Mouse (Mus musculus) embryonic facial prominence, embryonic 12.5 days (tissue): ENCODE results near the gene Pfdn6. TPM values are rescaled to one million over a fixed set of nuclear protein-coding genes. Genes with fewer than 3 reads are reported as not detected.
"Not testable (repeated sequence)": the region's sequence is repeated elsewhere in the genome, so short reads cannot be mapped to it uniquely, and the experiment has no call there.

Experiments
- ATAC-seq: fragments of 200-750 bp; cut with Nextera tagmentation; 2 replicates; pipeline ENCODE4 v1.8.0; 2017; ENCODE audit not compliant: insufficient number of reproducible peaks, insufficient read depth, low FRiP score, low TSS enrichment
- H3K27ac ChIP-seq: fragments of 300-500 bp; sonication (generic); 2 replicates; pipeline ENCODE4 v1.5.1; 2016; ENCODE audit warnings: mild to moderate bottlenecking
- H3K27me3 ChIP-seq: fragments of 300-500 bp; sonication (generic); 2 replicates; pipeline ENCODE4 v1.6.1; 2016; ENCODE audit warnings: mild to moderate bottlenecking, moderate library complexity
- H3K36me3 ChIP-seq: fragments of 300-500 bp; sonication (generic); 2 replicates; pipeline ENCODE4 v1.6.1; 2016; ENCODE audit warnings: mild to moderate bottlenecking
- H3K4me1 ChIP-seq: fragments of 300-500 bp; sonication (generic); 2 replicates; pipeline ENCODE4 v1.6.1; 2016
- H3K4me2 ChIP-seq: fragments of 300-500 bp; sonication (generic); replicated peaks from 2 replicates; pipeline ENCODE4 v1.6.1; 2016; ENCODE audit warnings: mild to moderate bottlenecking, moderate library complexity
- H3K4me3 ChIP-seq: fragments of 300-500 bp; sonication (generic); 2 replicates; pipeline ENCODE4 v1.5.1; 2016; ENCODE audit warnings: mild to moderate bottlenecking
- H3K9ac ChIP-seq: fragments of 300-500 bp; sonication (generic); 2 replicates; pipeline ENCODE4 v1.6.1; 2016; ENCODE audit warnings: mild to moderate bottlenecking, moderate library complexity
- H3K9me3 ChIP-seq: fragments of 300-500 bp; sonication (generic); 2 replicates; pipeline ENCODE4 v1.6.1; 2016; ENCODE audit warnings: mild to moderate bottlenecking, moderate library complexity
- WGBS: fragments of 180-500 bp; shearing (Covaris S2); methylation state at CpG from one replicate; pipeline ENCODE4 v1.1.7; 2016; 5-methylcytosine and 5-hydroxymethylcytosine counted together
- polyA plus RNA-seq: library from polyadenylated mRNA; unstranded; fragments of >200 nt; fragmentation: Nextera tagmentation; extraction: Ambion mirVana; gene quantifications from 2 replicates; pipeline ENCODE4 v1.2.1, GENCODE M21; 2016

The Pfdn6 gene
- polyA plus RNA-seq, 1 experiment from 2014 or later = 184 TPM

DNA sequence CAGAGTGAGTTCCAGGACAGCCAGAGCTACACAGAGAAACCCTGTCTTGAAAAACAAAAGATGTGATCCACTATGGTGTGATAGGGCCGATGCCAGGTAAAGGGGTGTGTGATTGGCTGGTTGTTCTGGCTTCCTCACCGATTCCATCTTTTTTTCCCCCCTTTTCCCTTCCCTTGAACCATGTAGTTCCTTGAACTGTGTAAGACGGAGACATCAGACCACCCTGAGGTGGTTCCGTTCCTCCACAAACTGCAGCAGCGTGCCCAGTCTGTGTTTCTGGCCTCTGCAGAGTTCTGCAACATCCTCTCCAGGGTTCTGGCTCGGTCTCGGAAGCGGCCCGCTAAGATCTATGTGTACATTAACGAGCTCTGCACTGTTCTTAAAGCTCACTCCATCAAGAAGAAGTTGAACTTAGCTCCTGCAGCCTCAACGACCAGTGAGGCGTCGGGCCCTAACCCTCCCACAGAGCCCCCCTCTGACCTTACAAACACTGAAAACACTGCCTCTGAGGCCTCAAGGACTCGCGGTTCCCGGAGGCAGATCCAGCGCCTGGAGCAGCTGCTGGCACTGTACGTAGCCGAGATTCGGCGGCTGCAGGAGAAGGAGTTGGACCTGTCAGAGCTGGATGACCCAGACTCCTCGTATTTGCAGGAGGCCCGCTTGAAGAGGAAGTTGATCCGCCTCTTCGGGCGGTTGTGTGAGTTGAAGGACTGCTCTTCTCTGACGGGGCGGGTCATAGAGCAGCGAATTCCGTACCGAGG, 28.9 kb downstream of the Pfdn6 start:
- H3K4me1 ChIP-seq = peaks cover 29% of the 10 kb centered on the region
- H3K9ac ChIP-seq = peak overlapping the region; percentile 11; the same call in 1 of the 2 replicates
- WGBS = 93% methylated on average over 31 of the region's 31 CpGs
- no peaks in the 10 kb centered on the region for H3K9me3 ChIP-seq
- H3K27me3 ChIP-seq = no peaks in the 10 kb centered on the region
- peaks cover 41% of the 10 kb centered on the region for H3K36me3 ChIP-seq
- peak overlapping the region; percentile 13; the same call in 1 of the 2 replicates for H3K4me3 ChIP-seq
- no peak overlapping the region for H3K27ac ChIP-seq
- no peak overlapping the region for H3K4me2 ChIP-seq
- no peak for ATAC-seq

DNA sequence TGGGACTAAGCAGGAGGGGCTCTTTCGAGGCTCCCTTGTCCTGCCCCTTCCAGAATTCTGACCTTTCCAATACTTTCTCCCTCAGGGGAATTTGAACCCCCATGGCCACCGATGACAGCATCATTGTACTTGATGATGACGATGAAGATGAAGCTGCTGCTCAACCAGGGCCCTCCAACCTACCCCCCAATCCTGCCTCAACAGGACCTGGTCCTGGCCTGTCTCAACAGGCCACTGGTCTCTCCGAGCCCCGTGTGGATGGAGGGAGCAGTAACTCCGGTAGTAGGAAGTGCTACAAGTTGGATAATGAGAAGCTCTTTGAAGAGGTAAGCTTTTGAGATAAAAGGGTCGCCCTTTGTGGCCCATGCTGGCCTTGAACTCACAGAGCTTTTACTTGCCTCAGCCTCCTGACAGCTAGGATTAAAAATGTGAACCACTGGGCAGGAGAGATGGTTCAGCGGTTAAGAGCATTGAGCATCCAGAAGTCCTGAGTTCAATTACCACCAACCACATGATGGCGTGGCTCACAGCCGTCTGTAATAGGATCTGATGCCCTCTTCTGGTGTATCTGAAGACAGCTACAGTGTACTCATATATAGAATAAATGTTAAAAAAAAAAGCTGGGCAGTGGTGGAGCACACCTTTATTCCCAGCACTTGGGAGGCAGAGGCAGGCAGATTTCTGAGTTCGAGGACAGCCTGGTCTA, 29.6 kb downstream of the Pfdn6 start:
- WGBS = 42% methylated on average over 11 of the region's 11 CpGs
- Histone ChIP-seq H3K36me3 (peaks cover 41% of the 10 kb centered on the region), H3K9me3 (no peaks in the 10 kb centered on the region), H3K4me2 (peak overlapping the region; percentile 98), H3K9ac (peak overlapping the region; percentile 80), H3K4me1 (peaks cover 29% of the 10 kb centered on the region), H3K4me3 (peak overlapping the region; percentile 80), H3K27ac (peak overlapping the region; percentile 88), H3K27me3 (no peaks in the 10 kb centered on the region)
- no peak for ATAC-seq

DNA sequence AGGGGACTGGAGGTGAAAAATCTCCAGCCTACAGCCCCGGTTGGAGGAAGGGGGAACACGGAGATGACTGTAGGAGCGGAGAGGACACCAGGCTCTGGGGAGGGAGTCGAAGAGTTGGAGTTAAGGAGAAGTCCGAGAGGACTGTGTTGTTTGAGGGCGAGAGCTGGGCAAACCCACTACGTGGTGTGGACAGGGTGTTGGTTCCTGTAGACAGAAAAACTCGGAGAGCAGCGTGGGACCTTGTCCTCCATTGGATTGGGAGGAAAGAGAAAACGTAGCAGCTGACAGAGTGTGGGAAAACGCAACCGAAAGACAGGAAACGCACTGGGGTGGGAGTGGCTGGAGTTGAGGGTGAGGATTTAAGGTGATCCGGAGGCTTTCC, 30.3 kb downstream of the Pfdn6 start:
- Histone ChIP-seq H3K36me3 (peaks cover 37% of the 10 kb centered on the region), H3K4me2 (peak overlapping the region; percentile 98), H3K9ac (peak overlapping the region; percentile 80), H3K4me1 (peaks cover 23% of the 10 kb centered on the region), H3K27me3 (no peaks in the 10 kb centered on the region), H3K9me3 (no peaks in the 10 kb centered on the region), H3K27ac (peak overlapping the region; percentile 88), H3K4me3 (peak overlapping the region; percentile 80)
- under 1% methylated on average over 14 of the region's 14 CpGs for WGBS
- no peak for ATAC-seq

DNA sequence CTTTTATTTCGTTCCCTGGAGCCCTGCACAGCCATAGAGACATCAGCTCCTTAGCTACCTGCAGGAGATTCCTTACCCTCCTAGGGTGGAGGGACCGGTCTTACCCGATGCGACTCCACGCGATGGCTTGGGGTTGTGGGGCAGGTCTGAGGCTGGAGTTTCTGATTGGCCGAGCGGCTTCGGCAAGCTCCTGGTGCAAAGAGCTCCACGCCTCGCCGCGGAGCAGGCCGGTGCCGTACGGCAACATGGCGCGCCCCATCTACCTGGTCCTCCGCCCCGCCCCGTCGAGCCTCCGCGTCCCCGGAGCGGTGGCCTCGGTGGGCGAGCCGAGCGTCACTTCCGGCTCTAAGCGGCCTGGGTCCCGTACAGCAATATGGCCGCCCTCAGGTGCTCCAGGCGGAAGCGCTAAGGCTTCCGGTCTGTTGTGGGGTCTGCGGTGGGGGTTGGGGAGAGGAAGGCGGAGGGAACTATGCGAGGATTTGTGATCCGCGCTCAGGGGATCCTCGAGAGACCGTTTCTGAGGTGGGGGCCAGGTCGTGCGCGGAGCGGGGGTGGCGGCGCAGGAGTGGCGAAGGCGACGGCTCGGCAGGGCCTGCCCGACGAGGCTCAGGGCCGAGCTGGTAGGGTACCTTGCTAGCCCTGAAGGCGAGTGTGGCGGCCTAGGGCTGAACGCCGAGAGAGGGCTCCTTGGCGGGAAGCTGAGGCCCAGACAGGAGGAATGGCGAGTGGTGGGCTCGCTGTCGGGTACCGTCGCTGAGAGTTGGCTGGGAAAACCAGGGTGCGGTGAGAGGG, 30.9 kb downstream of the Pfdn6 start, which contains the start of gene Daxx:
TSS of gene Daxx (plus strand) at position 338 of the 792 bp plus-strand sequence.
- H3K9me3 ChIP-seq = no peaks in the 10 kb centered on the region
- peaks cover 32% of the 10 kb centered on the region for H3K36me3 ChIP-seq
- peak; percentile 95 for ATAC-seq
- H3K27ac ChIP-seq = peak within 1 kb of the TSS; percentile 88
- H3K4me1 ChIP-seq = peaks cover 19% of the 10 kb centered on the region
- peak within 1 kb of the TSS; percentile 98 for H3K4me2 ChIP-seq
- peak within 1 kb of the TSS; percentile 80 for H3K9ac ChIP-seq
- peak within 1 kb of the TSS; percentile 80 for H3K4me3 ChIP-seq
- H3K27me3 ChIP-seq = no peaks in the 10 kb centered on the region
- under 1% methylated on average over 68 of the region's 68 CpGs for WGBS

DNA sequence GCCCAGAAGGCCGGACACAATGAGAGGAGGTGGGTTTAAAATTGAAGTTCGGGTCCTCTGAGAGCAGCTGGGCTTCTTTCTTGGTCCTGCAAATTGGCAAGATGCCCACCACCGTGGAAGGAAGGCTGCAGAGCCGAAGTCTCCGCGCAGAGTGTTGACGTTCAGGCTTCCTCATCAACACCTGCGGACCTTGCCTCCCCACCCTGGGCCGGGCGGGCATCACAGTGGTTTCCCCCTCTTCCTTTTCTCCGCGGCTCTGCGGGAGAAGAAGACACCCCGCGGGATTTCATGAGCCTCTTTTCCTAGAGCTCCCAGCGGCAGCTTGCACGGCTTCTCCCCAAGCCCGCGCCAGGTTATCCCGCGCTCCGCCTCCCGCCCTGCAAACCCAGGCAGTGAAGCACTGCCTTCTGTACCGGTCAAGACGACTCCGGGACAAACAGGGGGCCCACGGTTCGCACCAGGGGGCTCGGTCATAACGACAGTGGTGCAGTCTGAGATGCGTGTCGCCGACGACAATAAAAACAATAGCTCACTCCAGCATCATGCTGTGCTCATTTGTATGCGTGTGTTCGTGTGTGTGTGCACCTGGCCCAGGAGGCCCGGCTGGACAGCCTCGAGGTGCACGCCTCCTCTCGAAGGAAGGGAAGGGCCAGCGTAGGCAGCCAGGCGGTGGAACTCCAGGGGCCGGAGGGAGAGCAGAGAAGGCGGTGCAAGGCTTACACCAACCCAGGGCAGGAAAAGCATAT, 31.6 kb downstream of the Pfdn6 start:
- ATAC-seq = peak; percentile 4; the same call in 1 of the 2 replicates
- peaks cover 16% of the 10 kb centered on the region for H3K4me1 ChIP-seq
- no peaks in the 10 kb centered on the region for H3K27me3 ChIP-seq
- H3K4me2 ChIP-seq = peak overlapping the region; percentile 98
- peak overlapping the region; percentile 88 for H3K27ac ChIP-seq
- H3K9ac ChIP-seq = peak overlapping the region; percentile 76
- WGBS = under 1% methylated on average over 43 of the region's 44 CpGs
- H3K4me3 ChIP-seq = peak overlapping the region; percentile 80
- peaks cover 24% of the 10 kb centered on the region for H3K36me3 ChIP-seq
- H3K9me3 ChIP-seq = no peaks in the 10 kb centered on the region

- not testable (repeated sequence) for H3K27me3 ChIP-seq, H3K4me1 ChIP-seq, H3K4me3 ChIP-seq, H3K9ac ChIP-seq, H3K9me3 ChIP-seq, H3K36me3 ChIP-seq, ATAC-seq, H3K4me2 ChIP-seq, H3K27ac ChIP-seq
- WGBS = 11% methylated on average over 4 of the region's 4 CpGs
These were observed 35.3 kb downstream of the Pfdn6 start, which contains the start of gene Platr17 for GRCm38 (mm10) chr17:33904835-33905234. Gene Platr17, plus strand, starts transcription at chr17:33905135.

- H3K4me3 ChIP-seq, H3K27me3 ChIP-seq, ATAC-seq, H3K9ac ChIP-seq, H3K36me3 ChIP-seq, H3K9me3 ChIP-seq, H3K4me2 ChIP-seq, H3K27ac ChIP-seq, H3K4me1 ChIP-seq: not testable (repeated sequence)
- WGBS = 57% methylated on average over 6 of the region's 6 CpGs
These were observed 36.1 kb downstream of the Pfdn6 start for GRCm38 (mm10) chr17:33903911-33904651.

DNA sequence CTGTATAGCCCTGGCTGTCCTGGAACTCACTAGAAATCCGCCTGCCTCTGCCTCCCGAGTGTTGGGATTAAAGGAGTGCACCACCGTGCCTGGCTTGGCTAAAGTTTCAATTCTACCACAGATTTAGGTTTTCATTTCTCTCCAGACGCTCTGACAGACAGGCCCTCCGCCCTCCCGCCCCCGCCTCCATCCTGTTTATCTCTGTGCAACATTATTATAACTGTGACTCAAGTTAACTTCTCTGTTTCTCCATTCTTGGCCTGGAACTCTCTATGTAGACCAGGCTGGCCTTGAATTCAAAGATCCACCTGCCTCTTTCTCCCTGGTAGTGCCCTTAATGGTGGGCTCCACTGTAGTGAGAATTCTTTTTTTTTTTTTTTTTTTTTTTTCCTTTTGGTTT, 37.7 kb downstream of the Pfdn6 start:
- Histone ChIP-seq H3K4me1 (no peaks in the 10 kb centered on the region), H3K4me2 (no peak overlapping the region), H3K36me3 (no peaks in the 10 kb centered on the region), H3K9me3 (no peaks in the 10 kb centered on the region), H3K4me3 (no peak overlapping the region), H3K27ac (no peak overlapping the region), H3K9ac (no peak overlapping the region), H3K27me3 (no peaks in the 10 kb centered on the region)
- no peak for ATAC-seq
- WGBS = 86% methylated on average over 7 of the region's 7 CpGs

- Histone ChIP-seq H3K27ac (no peak overlapping the region), H3K9me3 (no peaks in the 10 kb centered on the region), H3K4me2 (no peak overlapping the region), H3K36me3 (no peaks in the 10 kb centered on the region), H3K4me1 (no peaks in the 10 kb centered on the region), H3K9ac (no peak overlapping the region), H3K27me3 (no peaks in the 10 kb centered on the region), H3K4me3 (no peak overlapping the region)
- WGBS = 72% methylated on average over 4 of the region's 4 CpGs
- no peak for ATAC-seq
These were observed 38.1 kb downstream of the Pfdn6 start for GRCm38 (mm10) chr17:33902079-33902478.

DNA sequence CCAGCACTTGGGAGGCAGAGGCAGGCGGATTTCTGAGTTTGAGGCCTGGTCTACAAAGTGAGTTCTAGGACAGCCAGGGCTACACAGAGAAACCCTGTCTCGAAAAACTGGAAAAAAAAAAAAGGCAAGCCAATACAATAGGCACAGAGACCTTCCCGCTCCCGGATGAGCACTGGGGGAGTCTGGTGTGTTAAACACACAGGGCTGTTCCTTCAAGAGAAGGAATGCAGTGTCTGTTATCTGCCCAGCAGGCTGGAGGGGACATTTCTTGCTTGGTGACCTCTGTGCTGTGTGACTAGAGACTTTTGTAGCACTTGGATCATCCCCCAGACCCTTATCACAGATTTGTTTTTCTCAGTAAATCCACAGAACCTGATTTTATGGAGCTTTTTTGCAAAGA, 38.5 kb downstream of the Pfdn6 start:
- Histone ChIP-seq H3K4me3 (no peak overlapping the region), H3K9ac (no peak overlapping the region), H3K9me3 (no peaks in the 10 kb centered on the region), H3K36me3 (no peaks in the 10 kb centered on the region), H3K27me3 (no peaks in the 10 kb centered on the region), H3K4me2 (no peak overlapping the region), H3K4me1 (no peaks in the 10 kb centered on the region), H3K27ac (no peak overlapping the region)
- WGBS = 59% methylated on average over 4 of the region's 4 CpGs
- no peak for ATAC-seq
